Mouse (Mus musculus) frontal cortex, adult 2 months (tissue): ENCODE results near the gene Btbd18. TPM values are rescaled to one million over a fixed set of nuclear protein-coding genes. Genes with fewer than 3 reads are reported as not detected.

Source experiments
- DNase-seq, 2 experiments: peaks; one replicate each; pipeline ENCODE4 v3.0.0; 2022; ENCODE audit warnings: low spot score in 1 of 2; ENCODE audit errors: extremely low spot score in 1 of 2
- polyA plus RNA-seq: library from polyadenylated mRNA; depleted of rRNA; stranded (reverse); fragments of >200 nt; gene quantifications from 2 replicates; pipeline ENCODE4 v1.2.3, GENCODE M21; 2012; rRNA removed

The Btbd18 gene
- not detected in 2 replicates for polyA plus RNA-seq

DNA sequence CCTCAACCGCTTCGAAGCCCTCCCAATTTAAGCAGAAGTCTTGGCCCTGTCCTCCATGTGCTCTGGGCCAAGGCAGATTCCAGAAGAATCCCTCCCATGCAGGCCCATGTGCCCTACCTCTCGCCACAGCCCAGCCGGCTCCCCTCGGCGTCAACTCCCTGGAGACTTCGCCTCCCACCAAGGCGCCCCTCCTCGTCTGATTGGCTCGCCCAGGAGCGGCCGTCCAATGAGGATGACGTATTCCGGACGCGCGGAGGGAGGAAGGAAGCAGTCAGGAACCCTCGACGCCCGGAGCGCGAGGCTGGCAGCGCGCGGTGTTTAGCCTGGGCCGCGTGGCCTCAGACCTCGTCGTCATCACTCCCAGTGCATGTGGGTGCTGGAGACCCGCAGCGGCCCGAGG is at the start of gene Btbd18:
Btbd18 (plus strand) TSS at position 274 of the 400 bp plus-strand sequence.
- DNase-seq = no peak

DNA sequence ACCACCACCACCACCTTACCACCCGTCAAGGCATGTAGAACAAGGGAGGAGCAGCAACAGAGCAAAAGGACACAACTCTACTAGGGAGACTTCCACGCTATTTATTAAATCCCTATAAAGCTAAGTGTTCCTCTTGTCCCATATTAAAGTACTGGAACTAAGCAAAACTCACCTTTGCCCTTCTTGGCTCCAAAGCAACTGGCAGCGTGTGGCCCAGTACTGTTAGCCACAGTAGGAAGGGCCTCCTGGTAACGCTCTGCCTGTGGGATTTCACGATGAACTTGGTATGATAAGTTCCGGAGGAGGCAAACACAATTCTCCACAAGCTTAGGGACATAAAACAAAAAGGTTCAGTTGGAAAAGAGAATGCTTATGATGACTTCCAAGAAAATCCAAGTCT is 46.1 kb upstream of the Btbd18 start:
- DNase-seq = no peak

GRCm38 (mm10) chr2:84617637-84618515 is 41.0 kb upstream of the Btbd18 start:
- DNase-seq = peak in 1 of 2 experiments; percentile 81

- no peak for DNase-seq
These were observed 40.0 kb upstream of the Btbd18 start for GRCm38 (mm10) chr2:84618914-84619313.

GRCm38 (mm10) chr2:84619646-84620340 is 39.1 kb upstream of the Btbd18 start:
- DNase-seq = no peak

- no peak for DNase-seq
These were observed 36.2 kb upstream of the Btbd18 start for GRCm38 (mm10) chr2:84622668-84623067.

- no peak for DNase-seq
These were observed 35.3 kb upstream of the Btbd18 start for GRCm38 (mm10) chr2:84623428-84624119.

- DNase-seq = no peak
These were observed 34.7 kb upstream of the Btbd18 start for GRCm38 (mm10) chr2:84624201-84624600.

DNA sequence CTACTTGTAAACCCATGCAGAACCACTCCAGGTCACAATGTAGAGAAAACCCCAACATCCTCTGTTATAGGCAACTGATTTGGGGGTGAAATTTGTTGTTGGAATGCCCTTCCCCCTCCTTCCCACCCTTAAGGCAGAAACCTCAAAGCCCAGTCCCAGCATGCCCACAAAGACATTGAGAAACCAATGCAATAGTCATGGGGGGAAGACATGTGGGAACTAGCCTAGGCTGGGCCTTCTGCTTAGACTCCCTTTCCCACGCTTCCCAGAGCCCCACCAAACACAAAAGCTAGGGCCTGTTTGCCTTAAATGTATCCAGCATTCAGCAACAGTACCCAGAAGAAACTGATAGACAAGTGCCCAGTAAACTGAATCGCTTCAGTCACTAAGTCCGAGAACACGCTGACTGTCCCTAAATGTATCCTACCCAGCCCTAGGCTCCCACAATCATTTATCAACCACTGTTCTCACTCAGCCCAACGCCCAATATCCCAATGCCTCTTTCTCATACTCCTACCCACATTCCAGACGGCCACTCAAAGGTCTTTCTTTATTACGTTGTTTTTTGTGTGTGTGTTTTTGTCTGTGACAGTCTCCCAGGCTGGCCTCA is 32.4 kb upstream of the Btbd18 start:
- no peak for DNase-seq

DNA sequence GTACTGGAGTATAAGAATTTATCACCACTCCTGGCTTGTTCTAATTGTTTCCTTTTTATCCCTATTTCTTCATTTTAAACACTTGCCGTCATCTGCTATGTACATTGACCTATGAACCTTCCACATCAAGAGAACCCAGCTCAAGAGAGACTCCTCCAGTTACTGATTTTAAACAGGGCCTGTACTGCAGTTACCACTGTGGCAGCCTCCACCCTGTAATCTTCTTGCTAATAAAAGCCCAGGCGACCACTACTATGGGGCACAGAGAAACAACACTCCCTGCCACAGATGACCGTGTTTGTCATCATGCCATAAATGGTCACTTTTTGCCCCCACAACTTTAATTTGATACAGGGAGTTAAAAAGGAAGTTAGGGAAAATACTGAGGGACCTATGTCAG is 31.8 kb upstream of the Btbd18 start:
- no peak for DNase-seq

DNA sequence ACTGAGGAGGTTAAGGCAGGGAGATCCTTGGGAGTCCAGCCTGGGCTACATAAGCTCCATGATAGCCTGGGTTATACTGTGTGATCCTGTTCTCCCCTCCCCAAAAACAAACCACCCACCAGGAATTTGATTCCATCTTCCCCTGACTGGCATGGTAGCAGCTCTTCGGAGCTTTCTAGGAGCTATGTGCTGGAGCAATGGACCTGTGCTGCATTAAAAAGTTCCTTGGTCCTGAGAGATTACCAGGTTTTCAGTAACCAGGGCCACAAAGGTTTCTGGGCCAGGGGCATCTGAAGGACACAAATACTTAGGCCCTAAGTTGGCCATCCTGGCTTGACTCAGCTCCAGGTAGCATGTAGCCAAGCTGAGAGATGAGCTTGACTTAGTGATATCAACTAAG is 26.9 kb upstream of the Btbd18 start:
- no peak for DNase-seq

DNA sequence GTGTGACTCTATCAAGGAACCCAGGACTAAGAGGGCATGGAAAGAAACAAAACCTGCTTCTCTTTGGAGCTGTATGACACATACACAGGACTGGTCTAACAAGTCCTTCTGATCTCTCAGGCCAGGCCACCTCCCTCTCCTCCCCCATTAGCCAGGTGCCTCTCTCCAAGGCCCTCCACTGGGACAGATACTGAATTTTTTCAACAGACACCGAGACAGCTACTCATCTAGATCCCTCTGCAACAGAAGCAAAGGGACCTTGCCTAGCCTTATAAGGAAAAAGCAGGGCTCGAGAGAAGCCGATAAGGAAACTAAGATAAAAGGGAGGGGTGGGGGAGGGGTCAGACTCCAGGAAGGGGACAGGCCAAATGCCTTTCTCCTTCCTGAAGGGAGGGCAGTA is 25.9 kb upstream of the Btbd18 start:
- DNase-seq = no peak

DNA sequence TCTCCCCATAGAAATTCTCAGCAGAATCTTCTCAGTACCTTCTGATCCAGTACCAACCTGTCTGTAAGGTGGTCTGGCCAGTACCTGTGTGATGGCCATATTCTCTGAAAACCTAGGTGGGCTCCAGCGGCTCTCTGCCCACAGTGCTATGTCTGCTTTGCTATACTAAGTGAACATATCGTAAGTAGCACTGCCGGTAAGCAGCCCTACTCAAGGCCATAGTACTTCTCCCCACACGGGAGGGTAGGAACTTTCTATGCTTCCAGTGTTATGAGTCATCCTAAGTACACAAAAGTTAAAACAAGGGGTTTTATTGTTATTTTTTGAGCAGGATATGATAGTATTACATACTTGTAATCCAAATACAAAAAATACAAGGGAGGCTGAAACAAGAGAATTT is 24.9 kb upstream of the Btbd18 start:
- no peak for DNase-seq

DNA sequence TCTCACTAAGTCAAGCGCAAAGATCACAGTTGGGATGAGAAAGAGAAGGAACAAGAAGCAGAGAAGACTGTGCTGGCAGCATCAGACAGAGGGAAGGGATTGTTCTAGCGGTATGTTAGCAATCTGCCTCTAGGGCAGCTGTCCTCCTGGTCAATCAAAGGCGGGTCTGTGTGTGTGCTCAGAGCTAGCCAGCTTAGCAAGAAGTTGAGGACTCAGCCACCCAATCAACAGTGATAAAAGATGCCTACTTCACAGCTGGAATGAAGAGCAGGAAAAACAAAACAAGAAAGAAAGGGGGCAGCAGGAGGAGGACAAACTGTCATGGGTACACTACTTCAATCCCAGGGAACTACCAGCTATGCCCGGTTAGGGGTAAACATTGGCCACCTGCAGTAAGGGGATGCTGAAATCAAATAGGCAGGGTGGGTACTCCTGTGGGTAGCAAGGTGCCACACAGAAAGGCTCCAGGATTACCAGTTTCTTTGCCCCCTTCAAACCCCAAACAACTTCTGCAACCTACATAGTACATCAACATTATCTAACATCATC is 23.9 kb upstream of the Btbd18 start:
- peak in 1 of 2 experiments; percentile 19 for DNase-seq

DNA sequence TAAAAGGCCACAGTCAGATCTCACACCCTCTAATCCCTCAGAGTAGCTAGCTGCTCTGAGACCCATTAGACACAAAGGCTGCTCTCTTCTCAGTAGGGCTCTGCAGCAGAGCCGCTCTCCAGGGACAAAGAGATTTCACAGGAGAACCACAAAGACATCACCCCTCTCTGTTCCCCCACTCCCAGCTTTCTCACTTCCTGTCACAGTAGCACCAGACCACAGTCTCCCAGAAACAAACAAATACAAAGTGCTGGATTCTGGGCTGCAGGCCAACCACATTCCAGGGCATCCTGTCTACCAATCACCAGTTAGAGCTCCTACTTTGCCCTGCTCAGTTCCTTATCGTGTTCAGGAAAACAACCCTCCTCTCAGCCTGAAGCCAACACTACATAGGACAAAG is 23.3 kb upstream of the Btbd18 start:
- DNase-seq = peak; percentile 76

- no peak for DNase-seq
These were observed 22.6 kb upstream of the Btbd18 start for GRCm38 (mm10) chr2:84636231-84636741.

- DNase-seq = no peak
These were observed 21.3 kb upstream of the Btbd18 start for GRCm38 (mm10) chr2:84637452-84638165.

- no peak for DNase-seq
These were observed 20.3 kb upstream of the Btbd18 start for GRCm38 (mm10) chr2:84638428-84639220.

GRCm38 (mm10) chr2:84640833-84641232 is 18.0 kb upstream of the Btbd18 start:
- DNase-seq = no peak
